Mouse (Mus musculus) liver, adult 2 months (tissue): ENCODE results near the gene Jak2.

ENCODE experiments used
- CTCF ChIP-seq: fragments of 200-500 bp; IDR thresholded peaks from 2 replicates; pipeline ENCODE4 v1.5.1; 2011; ENCODE audit warnings: low read depth, low read length, control low read depth
- POLR2A ChIP-seq: fragments of 200-500 bp; IDR thresholded peaks from 2 replicates; pipeline ENCODE4 v1.6.1; 2011; ENCODE audit warnings: low read length, control low read depth; ENCODE audit not compliant: insufficient read depth; ENCODE audit errors: extremely low read depth

- no peak for TF ChIP-seq CTCF
- no peak for TF ChIP-seq POLR2A
Measured at GRCm38 (mm10) chr19:29251958-29252801, 552 bp downstream of the Jak2 start.
